Mouse (Mus musculus): ENCODE measurements around the gene Prkaca.

Gene Prkaca

GRCm38 (mm10) chr8:84042066-84042947, 69.5 kb downstream of the Prkaca start, which contains the start of gene Il27ra:
Il27ra (minus strand) TSS chr8:84042589.
- DNase-seq = peak; percentile 47

- DNase-seq = no peak
Observed at GRCm38 (mm10) chr8:84042948-84043342, 70.2 kb downstream of the Prkaca start.

- no peak for DNase-seq
Observed at GRCm38 (mm10) chr8:84044103-84044502, 71.3 kb downstream of the Prkaca start.

- DNase-seq = no peak
Observed at GRCm38 (mm10) chr8:84044900-84045299, 72.1 kb downstream of the Prkaca start, which contains the start of gene Rln3. Rln3 (minus strand) TSS chr8:84045000.

Data from right cerebral cortex, postnatal 4 days (tissue).